Mouse (Mus musculus) thymus, postnatal 0 days (tissue): ENCODE results near the gene A930033H14Rik. TPM values are rescaled to one million over a fixed set of nuclear protein-coding genes. Genes with fewer than 3 reads are reported as not detected.

ENCODE experiments used
- DNase-seq: peaks from one replicate; pipeline ENCODE4 v3.0.0-alpha.2; 2015; ENCODE audit warnings: low spot score
- polyA plus RNA-seq: library from polyadenylated mRNA; unstranded; fragments of >200 nt; fragmentation: Nextera tagmentation; extraction: Ambion mirVana; gene quantifications from 2 replicates; pipeline ENCODE4 v1.2.1, GENCODE M21; 2015

Gene A930033H14Rik
- polyA plus RNA-seq, 1 experiment from 2014 or later, result 0.36 TPM

DNA sequence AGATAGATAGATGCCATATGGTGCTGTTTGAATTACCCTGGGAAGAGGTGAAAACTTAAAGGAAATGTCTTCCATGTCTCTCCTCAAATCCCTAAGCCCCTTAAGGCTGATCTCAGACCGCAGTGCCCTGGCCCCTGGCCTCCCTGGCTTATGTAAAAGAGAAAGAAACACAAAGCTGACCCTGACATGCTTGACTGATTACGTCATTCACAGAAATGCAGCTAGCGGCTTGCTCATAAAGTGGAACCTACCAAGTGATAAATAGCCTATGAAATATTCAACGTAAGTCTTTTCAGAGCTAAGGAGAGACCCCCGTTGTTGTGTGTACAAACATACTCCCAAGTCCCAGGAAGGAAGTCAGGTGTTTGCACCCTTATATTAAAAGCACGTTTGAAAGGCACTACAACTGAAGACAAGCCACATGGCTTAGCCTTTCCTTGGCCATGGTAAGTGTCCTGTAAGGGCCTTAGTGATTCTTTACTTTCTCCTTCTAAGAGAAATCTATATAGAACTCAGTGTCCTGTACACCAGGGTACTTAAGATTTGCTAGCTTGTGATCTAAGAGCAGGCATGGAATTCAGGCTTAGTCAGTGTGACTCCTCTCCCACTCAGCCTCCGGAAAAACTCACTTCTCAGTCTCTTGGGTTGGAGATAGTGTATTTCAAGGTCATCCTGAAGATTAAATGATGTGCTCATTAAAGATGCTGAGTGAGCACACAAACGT is 8.1 kb downstream of the A930033H14Rik start:
- no peak for DNase-seq

DNA sequence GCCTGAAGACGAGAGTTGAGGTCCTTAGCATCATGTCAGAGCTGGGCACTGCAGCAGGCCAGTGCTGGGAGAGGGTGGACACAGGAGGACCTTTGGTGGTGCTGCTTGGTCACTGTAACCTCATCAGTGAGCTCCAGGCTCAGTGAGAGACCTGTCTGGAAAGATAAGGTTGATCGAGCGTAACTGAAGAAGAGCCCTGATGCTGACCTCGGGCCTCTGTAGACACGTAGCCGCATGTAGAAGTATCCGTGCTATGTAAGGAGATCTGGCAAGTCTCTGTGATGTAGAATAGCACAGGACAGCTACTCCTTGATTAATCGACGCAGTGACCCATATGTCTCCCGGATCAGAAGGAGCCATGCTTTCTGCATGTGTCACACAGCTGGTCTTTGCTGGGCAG is 19.2 kb downstream of the A930033H14Rik start:
- DNase-seq, result no peak

DNA sequence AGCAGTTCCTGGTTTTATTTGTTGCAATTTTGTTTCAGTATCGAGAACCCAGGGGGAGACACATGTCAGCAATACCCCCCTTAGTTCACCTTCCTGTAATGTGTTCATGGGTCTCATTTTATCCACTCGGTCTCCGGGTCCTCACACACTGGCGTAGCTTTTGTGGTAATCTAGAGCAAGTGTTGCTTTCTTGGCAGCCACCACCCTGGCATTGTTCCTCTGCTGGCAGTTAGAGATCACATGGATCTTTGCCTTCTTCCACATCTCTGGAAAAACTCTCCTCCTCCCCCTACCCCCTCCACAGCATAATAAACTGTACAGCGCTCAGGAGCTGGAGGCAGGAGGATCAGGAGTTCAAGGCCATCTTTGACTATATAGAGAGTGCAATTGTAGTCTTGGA is 20.6 kb downstream of the A930033H14Rik start:
- no peak for DNase-seq

DNA sequence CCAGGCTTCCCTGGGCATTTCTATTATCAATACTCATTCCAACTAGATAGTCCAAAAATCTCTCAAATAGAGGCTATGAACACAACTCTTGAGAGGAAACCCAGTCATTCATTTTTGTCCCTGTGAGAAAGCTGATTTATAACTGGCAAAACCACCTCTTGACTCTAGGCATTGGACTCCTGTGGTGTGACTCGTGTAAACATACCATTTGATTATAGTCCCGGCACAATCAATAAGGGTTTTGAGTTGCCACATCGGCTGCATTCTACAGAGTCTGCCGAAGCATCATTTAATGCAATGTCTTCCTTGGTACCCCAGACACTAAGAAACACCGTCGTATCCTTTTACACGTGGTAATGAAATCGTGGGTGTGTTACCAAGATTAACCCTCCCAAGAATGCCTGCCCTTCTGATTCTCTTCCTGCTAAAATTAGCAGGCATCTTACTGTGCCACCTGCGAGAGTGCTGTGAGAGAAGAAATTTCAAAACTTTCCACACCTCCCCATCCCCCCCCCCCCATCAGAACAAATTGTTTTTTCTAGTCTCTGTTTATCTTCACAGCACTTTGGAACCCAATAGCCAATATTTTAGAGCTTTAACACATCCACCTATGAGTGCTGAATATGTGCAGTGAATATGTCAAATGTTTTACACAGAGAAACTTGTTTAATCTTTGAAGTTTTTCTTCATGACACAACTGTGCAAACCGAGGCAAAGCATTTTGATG is 22.3 kb downstream of the A930033H14Rik start:
- DNase-seq, result no peak

DNA sequence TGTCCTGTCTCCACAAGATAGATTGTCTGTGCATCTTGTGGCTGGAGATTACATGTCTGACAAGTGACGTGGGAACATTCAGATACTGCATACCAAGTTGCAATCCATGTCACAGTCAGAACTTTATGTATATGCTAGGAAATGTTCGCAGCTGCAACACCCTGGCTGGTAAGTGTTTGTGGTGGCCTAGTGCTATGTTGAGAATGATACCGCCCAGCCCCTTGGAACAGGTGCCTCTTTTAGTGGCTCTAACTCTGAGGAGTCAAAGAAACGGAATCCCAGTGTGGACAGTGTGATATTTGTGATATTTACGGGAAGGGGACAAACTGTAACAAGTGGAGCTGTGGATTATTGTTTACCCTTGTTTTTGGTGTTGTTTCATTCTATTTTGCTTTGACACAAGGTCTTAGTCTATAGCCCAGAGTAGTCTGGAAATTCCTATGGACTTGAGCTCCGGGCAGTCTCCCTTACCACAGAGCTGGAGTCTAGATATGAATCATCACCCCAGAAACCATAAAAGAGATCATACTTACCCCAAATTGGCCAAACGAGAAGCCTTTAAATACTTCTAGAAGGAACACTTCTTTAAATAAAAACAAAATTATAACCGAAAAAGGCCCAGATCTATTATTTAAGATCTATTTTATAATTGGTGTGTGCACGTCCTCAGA is 25.0 kb downstream of the A930033H14Rik start:
- DNase-seq, result no peak

DNA sequence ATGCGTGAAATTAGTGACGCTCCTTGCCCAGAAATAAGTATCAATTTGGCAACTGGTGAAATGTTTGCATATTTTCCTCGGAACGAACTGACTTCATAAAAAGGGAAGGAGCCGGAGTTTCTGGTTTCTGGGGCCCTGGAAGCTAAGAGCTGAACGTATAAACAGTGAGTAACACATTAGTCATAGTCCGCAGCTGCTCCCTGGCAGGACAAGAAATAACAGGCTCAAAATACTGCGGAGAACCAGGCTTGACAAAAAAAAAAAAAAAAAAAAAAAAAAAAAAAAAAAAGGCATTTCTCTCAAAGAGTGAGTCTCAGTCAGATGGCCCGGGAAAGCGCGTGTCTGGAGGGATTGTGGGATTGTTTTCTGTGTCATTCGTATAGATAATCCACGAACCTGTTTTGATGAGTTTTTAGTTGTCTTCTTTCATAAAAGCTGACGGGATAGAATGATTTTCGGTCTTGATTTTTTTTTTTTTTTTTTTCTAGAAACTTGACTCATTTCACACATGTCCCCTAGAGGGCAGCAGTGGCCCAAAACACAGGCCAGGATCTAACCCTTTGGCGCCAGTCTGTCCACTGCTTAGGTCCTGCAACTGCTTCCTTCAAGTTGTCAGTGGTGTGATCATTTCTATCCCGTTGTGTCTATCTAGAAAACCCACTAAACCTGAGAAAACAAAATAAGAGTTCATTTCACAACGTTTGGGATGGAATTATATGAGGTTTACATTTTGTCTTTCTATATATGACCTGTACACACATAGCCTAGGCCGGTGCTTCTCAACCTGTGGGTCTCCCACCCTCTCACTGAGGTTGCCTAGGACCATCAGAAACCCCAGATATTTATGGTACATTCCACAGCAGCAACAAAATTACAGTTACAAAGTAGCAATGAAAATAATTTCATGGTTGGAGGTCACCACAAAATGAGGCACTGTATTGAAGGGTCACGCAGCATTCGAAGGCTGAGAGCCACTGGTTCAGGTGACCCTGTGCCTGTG is 26.7 kb downstream of the A930033H14Rik start:
- DNase-seq, result peak; percentile 54

DNA sequence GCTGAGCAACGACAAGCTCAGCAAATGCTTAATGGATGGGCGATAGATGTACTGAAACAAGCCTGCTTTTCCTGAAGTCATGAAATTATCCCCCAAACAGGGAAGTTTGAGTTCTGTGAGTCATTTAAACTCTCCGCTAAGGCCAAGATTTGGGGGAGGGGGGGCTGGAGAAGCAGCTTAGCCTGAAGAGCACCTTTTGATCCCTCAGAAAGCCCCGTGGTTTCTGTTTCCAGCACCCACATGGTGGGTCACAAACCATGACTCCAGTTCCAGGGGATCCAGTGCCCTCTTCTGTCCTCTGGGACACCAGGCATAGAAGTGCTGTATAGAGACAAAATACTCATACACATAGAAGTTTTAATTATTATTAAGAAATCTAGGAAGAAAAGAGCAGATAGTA is 27.5 kb downstream of the A930033H14Rik start:
- no peak for DNase-seq

DNA sequence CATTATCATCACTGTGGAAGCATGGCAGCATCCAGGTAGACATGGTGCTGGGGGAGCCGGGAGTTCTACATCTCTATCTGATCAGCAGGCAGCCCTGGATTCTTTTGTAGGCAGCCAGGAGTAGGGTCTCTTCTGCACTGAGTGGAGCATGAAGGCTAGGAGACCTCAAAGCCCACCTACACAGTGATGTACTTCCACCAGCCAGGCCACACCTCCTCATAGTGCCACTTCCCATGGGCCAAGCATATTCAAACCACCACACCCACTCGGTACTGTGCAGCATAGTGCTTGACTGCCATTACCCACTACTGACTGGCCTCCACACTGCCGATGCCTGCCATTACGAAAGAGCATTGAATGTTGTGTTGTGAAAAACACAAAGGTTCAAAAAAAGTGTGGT is 28.0 kb downstream of the A930033H14Rik start:
- no peak for DNase-seq

DNA sequence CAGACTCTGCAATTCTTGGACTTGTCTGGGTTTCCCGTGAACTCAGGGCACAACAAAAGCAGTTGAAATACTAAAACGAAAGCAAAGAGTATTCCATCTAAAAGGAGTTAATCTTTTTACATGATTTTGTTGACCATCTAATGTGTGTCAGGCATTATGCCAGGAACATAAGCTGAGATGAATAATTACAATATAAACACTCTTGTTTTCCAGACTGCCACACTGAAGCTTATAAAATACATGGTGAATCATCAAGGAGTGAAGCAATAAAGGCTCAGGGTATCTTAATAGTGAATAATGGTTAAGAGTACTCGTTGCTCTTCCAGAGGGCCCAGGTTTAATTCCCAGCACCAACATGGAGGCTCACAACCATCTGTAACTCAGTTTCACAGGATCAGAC is 31.9 kb downstream of the A930033H14Rik start:
- no peak for DNase-seq

DNA sequence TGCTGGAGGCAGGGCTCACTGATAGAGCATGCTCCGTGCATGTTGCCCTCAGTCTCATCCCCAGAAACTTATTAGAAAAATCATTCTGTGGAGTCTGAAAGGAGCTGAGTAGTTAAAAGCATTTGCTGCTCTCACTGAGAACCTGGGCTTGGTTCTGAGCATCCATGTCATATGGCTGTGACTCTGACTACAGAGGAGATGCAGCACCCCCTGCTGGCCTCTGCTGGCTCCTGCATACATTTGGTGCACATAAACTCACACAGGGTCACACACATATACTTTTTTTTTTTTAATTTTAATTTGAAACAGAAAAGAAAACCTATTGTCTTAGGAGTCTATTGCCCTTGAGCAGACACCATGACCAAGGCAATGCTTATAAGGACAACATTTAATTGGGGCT is 33.6 kb downstream of the A930033H14Rik start:
- DNase-seq, result no peak

DNA sequence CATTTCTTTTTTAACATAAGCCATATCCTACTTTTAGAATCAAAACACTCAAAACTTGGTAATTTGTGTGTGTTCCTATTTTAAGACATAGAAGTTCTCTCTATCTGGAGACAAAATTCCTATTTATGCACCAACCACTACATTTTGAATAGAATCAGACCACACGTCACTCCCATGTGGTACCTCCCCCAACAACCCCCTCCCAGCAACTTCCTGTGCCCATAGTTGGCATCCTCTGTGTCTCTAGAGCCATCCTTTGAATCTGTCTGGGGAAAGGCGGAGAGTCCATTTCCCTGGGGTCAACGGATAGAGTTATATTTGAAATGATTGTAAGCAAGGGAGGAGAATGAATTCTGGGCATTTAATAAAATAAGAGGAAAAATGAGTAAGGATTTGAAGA is 36.8 kb downstream of the A930033H14Rik start:
- DNase-seq, result no peak

DNA sequence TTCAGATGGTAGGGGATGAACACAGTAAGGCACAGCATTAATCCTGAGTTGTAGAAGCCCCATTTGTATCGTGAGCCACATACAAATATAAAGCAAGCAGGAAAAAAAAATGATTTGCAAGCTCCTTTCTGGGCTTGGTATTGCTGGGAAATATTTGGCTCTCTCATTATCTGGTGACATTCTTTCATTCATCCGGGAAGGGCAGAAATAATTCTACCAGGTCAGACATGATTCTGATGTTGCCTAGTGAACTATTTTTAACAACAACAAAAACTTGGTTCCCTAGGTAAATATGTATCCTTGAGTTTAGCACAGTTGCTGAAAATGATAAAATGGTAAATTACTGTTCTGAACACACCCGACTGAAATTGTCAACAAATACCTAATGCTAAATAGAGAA is 40.5 kb downstream of the A930033H14Rik start:
- no peak for DNase-seq

DNA sequence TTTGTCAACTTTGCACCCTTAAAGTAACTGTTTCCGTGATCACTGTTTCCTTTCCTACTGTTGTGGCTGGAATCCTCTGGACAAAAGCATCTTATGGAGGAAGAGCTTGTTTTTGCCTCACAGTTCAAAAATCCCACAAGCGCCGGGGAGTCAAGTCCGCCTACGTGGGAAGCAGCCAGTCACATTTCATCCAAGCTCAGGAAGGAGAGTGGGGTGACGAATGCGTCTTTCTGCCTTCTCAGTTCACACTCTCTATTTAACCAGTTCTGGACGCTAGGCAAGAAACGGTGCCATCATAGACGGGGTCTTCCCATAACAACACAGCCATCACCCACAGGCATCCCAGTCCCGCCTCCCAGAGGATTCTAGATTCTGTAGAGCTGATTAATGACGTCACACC is 46.4 kb downstream of the A930033H14Rik start:
- no peak for DNase-seq

DNA sequence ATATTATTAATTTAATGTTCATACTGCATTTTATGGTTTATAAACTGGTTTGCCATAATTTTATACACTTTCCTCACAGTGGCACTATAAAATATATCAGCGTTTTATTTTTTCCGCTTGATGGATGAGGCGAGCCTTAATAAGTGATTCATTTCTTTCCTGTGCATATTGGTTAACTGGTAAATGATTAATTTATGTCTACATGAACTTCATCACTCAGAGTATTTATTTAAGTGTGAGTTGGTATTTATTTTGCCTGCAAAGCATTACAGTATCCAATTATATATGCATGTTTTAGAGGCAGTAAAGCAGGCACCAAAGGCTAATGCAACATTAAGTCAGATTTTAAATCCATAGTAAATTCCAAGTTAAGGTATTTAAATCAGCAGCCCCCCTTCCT is 47.1 kb downstream of the A930033H14Rik start:
- DNase-seq, result no peak

DNA sequence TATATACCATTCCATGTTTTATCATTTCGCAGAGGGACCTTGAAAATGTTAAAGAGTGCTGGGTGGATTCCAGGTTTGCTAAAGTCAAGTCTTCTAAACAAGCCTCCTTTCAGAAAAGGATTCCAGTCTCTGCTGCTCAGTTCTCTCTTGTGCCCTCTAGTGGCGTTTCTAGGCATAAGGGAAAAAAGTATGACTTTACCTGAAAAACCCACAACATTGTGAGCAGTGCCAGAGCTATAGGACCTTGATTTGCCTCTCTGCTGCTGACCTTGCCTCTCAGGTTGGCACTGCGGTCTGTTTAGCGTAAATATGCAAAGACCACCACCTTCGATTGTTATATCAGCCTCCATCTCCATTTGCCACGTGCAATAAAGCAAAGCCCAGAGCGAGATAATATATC is 47.8 kb downstream of the A930033H14Rik start:
- peak; percentile 60 for DNase-seq

DNA sequence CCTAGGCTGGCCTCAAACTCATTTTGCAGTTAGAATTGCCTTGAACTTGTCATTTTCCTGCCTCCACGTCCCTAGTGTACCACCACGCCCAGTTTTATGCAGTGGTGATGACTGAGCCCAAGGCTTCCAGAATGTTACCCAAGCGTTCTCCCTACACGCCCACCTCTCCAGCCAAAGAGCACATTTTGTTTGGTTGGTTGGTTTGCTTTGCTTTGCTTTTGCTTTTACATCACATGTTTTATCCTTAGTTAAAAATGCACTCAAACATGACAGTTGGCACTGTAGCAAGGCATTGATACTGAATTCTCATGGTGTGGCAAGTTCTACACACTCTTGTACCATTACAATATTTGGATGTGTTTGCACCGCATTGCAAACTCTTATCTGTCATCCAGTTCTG is 49.7 kb downstream of the A930033H14Rik start:
- no peak for DNase-seq

DNA sequence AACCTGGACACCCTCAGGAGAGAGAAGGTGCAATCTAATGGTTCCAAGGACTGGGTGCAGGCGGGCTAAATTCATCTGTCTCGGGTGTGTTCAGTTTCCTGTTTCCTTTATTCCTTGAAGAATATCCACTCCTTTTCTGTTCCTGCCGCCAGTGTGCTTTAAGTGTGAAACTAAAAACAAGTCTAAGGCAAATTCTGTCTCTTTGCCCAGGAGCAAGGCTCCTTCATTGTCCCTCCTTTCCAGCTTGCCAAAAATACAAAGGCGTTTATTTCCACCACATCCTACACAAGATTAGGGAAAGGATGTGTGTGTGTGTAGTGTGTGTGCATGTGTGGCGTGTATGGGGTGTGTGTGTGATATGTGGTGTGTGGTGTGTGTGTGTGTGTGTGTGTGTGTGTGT is 50.3 kb downstream of the A930033H14Rik start:
- DNase-seq, result no peak

DNA sequence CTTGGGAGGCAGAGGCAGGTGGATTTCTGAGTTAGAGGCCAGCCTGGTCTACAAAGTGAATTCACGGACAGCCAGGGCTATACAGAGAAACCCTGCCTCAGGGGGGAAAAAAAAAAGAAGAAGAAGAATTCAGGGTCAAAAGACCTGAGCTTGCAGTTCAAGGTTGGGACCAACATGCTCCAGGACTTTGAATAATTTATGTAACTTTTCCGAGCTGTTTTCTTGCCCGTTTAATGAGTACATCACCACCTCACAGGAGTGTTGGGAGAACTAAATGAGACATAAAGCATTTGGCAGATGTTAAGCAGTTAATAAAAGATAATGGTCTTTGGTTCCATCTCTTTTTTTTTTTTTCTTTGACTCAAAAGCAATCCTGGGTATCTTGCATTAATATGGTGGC is 51.4 kb downstream of the A930033H14Rik start:
- DNase-seq, result no peak

DNA sequence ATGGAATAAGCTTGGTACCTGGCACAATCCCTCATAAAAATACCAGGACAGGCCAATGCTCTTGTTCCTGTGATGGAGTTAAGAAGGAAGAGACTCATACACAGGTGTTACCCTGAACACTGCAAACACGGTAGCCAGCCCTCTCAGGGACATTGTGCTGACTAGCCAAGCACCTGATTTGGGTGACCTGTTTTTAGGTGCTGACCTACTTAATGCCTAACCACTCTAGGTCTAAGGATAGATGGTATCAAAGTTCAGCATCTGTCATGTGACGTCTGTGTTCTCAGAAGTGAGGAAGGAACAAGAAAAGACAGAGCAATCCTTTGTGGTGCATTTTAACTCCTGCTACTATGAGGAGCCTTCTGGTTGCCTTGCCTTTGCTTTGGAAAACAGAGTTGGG is 52.0 kb downstream of the A930033H14Rik start:
- DNase-seq, result peak; percentile 74
